Mouse (Mus musculus) neural tube, embryonic 12.5 days (tissue): ENCODE measurements at regions not wholly inside any gene's neighbourhood (a gene's known extent, or its start where the extent isn't known, plus 50 kb on each side); places are given as distances from the start of the nearest gene placed in this dataset.

ENCODE experiments used
- ATAC-seq: fragments of 200-750 bp; cut with Nextera tagmentation; 2 replicates; pipeline ENCODE4 v1.8.0; 2017; ENCODE audit warnings: low read depth, mild to moderate bottlenecking, moderate TSS enrichment, moderate library complexity; ENCODE audit not compliant: low FRiP score
- H3K27ac ChIP-seq: fragments of 300-500 bp; sonication (generic); 2 replicates; pipeline ENCODE4 v1.5.1; 2016
- H3K27me3 ChIP-seq: fragments of 300-500 bp; sonication (generic); replicated peaks from 2 replicates; pipeline ENCODE4 v1.6.1; 2016; ENCODE audit warnings: mild to moderate bottlenecking
- H3K36me3 ChIP-seq: fragments of 300-500 bp; sonication (generic); 2 replicates; pipeline ENCODE4 v1.6.1; 2016; ENCODE audit warnings: mild to moderate bottlenecking
- H3K4me1 ChIP-seq: fragments of 300-500 bp; sonication (generic); 2 replicates; pipeline ENCODE4 v1.6.1; 2016
- H3K4me2 ChIP-seq: fragments of 300-500 bp; sonication (generic); replicated peaks from 2 replicates; pipeline ENCODE4 v1.6.1; 2016; ENCODE audit warnings: mild to moderate bottlenecking
- H3K4me3 ChIP-seq: fragments of 300-500 bp; sonication (generic); 2 replicates; pipeline ENCODE4 v1.5.1; 2016
- H3K9ac ChIP-seq: fragments of 300-500 bp; sonication (generic); 2 replicates; pipeline ENCODE4 v1.6.1; 2016; ENCODE audit warnings: mild to moderate bottlenecking
- H3K9me3 ChIP-seq: fragments of 300-500 bp; sonication (generic); 2 replicates; pipeline ENCODE4 v1.6.1; 2016; ENCODE audit warnings: mild to moderate bottlenecking
- WGBS: fragments of 180-500 bp; shearing (Covaris S2); methylation state at CpG from one replicate; pipeline ENCODE4 v1.1.7; 2016; 5-methylcytosine and 5-hydroxymethylcytosine counted together

GRCm38 (mm10) chr12:26903894-26904272, 434.9 kb downstream of the Cmpk2 start:
- ATAC-seq, result peak; percentile 13
- Histone ChIP-seq H3K36me3 (no peaks in the 10 kb centered on the region), H3K27ac (peak overlapping the region; percentile 67; the same call in 1 of the 2 replicates), H3K27me3 (no peaks in the 10 kb centered on the region), H3K9me3 (no peaks in the 10 kb centered on the region), H3K4me2 (peak overlapping the region; percentile 58), H3K4me1 (peaks cover 23% of the 10 kb centered on the region), H3K4me3 (no peak overlapping the region), H3K9ac (no peak overlapping the region)
- WGBS, result 12% methylated on average over 2 of the region's 2 CpGs

GRCm38 (mm10) chr12:26903073-26903893, 434.3 kb downstream of the Cmpk2 start:
- Histone ChIP-seq H3K27ac (peak overlapping the region; percentile 67), H3K4me3 (peak overlapping the region; percentile 22), H3K9me3 (no peaks in the 10 kb centered on the region), H3K36me3 (no peaks in the 10 kb centered on the region), H3K9ac (peak overlapping the region; percentile 33; the same call in 1 of the 2 replicates), H3K4me1 (peaks cover 23% of the 10 kb centered on the region), H3K4me2 (peak overlapping the region; percentile 58), H3K27me3 (no peaks in the 10 kb centered on the region)
- peak; percentile 97 for ATAC-seq
- 12% methylated on average over 23 of the region's 23 CpGs for WGBS

DNA sequence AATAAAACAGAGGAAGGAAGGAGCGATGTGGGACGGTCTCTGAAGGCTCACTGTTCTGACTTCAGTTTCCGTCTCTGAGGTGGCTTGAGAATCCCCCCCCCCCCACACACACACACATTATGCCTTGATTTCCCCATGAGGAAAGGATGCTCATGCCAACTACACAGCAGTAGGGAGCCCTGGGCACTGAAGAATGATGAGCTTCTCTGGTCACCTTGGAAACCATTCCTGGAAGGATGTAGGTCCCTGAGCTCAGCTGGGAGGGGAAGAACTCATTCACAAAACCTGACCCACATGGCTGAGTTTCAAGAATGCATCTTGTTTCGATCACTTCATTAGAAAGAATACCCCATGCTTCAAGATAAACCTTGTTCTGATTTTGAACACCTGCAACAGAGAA, 422.2 kb downstream of the Cmpk2 start:
- H3K9me3 ChIP-seq, result no peaks in the 10 kb centered on the region
- WGBS, result 22% methylated on average over 4 of the region's 4 CpGs
- H3K4me2 ChIP-seq, result no peak overlapping the region
- no peak overlapping the region for H3K9ac ChIP-seq
- no peaks in the 10 kb centered on the region for H3K36me3 ChIP-seq
- no peak overlapping the region for H3K4me3 ChIP-seq
- no peak for ATAC-seq
- no peaks in the 10 kb centered on the region for H3K27me3 ChIP-seq
- peaks cover 17% of the 10 kb centered on the region for H3K4me1 ChIP-seq
- H3K27ac ChIP-seq, result no peak overlapping the region

DNA sequence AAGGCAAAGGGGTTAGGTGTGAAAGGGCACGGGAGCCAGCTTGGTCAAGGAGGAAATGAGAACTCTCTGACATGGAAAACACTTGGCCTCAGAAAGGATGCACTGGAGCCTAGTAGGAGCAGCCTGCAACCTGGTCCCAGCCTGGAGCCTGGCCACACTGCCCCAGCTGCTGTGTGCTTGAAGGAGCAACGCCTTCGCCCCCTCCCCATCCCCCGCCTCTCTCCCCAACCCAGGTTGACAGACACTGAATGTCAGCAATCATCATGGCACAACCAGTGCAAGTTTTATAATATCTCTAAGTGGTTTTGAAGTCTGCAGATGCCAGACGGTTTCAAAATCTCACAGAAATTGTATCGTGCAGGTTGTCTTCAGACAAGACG, 417.6 kb downstream of the Cmpk2 start:
- Histone ChIP-seq H3K9ac (no peak overlapping the region), H3K4me1 (peaks cover 36% of the 10 kb centered on the region), H3K4me2 (no peak overlapping the region), H3K4me3 (no peak overlapping the region), H3K36me3 (no peaks in the 10 kb centered on the region), H3K27me3 (no peaks in the 10 kb centered on the region), H3K27ac (0 out of 2 replicates have a peak overlapping the region, but pooled peaks have one; percentile 16), H3K9me3 (no peaks in the 10 kb centered on the region)
- no peak for ATAC-seq
- 76% methylated on average over 7 of the region's 7 CpGs for WGBS

- whole genome bisulfite sequencing, result 40% methylated on average over 12 of the region's 12 CpGs
- Histone ChIP-seq H3K9ac (0 out of 2 replicates have a peak overlapping the region, but pooled peaks have one; percentile 33), H3K27ac (peak overlapping the region; percentile 57; the same call in 1 of the 2 replicates), H3K4me1 (peaks cover 31% of the 10 kb centered on the region), H3K4me2 (peak overlapping the region; percentile 30), H3K9me3 (no peaks in the 10 kb centered on the region), H3K4me3 (no peak overlapping the region), H3K27me3 (no peaks in the 10 kb centered on the region), H3K36me3 (no peaks in the 10 kb centered on the region)
- ATAC-seq, result no peak
Measured at GRCm38 (mm10) chr12:26885831-26886634, 417.0 kb downstream of the Cmpk2 start.

- Histone ChIP-seq H3K27me3 (no peaks in the 10 kb centered on the region), H3K9ac (no peak overlapping the region), H3K27ac (no peak overlapping the region; the same call in 1 of the 2 replicates), H3K4me1 (peaks cover 26% of the 10 kb centered on the region), H3K9me3 (no peaks in the 10 kb centered on the region), H3K36me3 (no peaks in the 10 kb centered on the region), H3K4me2 (no peak overlapping the region; the same call in 1 of the 2 replicates), H3K4me3 (no peak overlapping the region)
- ATAC-seq, result 0 out of 2 replicates have a peak, but pooled peaks have one; percentile 35
- 54% methylated on average over 3 of the region's 3 CpGs for WGBS
Measured at GRCm38 (mm10) chr12:26885083-26885482, 416.1 kb downstream of the Cmpk2 start.

GRCm38 (mm10) chr12:26884156-26884555, 415.2 kb downstream of the Cmpk2 start:
- Histone ChIP-seq H3K9ac (no peak overlapping the region), H3K27ac (no peak overlapping the region), H3K9me3 (no peaks in the 10 kb centered on the region), H3K4me1 (peaks cover 26% of the 10 kb centered on the region), H3K27me3 (no peaks in the 10 kb centered on the region), H3K36me3 (no peaks in the 10 kb centered on the region), H3K4me2 (no peak overlapping the region), H3K4me3 (no peak overlapping the region)
- peak; percentile 30; the same call in 1 of the 2 replicates for ATAC-seq
- 24% methylated on average over 5 of the region's 5 CpGs for WGBS

DNA sequence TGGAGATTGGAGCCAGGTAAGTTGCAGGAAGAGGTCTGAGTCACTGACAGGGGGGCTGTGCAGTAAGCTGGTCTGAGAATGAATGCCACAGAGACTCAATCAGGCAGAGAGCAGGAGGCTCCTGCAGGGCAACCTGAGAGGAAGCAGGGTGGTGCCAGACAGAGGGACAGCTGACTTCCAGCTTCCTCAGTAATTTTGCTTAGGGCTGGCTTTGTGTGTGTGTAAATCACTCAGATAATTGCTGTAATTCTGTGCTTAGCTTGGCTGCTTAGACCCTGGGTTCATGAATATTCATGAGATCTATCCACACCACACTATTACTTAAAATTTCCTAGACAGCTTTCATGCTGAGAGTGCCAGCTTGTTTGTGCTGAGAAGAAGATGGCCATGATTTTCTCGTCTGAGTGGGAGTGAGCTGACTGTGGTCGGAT, 408.7 kb downstream of the Cmpk2 start:
- Histone ChIP-seq H3K4me1 (peaks cover 12% of the 10 kb centered on the region), H3K9me3 (no peaks in the 10 kb centered on the region), H3K27ac (peak overlapping the region; percentile 9; the same call in 1 of the 2 replicates), H3K4me3 (no peak overlapping the region), H3K4me2 (no peak overlapping the region), H3K27me3 (no peaks in the 10 kb centered on the region), H3K36me3 (no peaks in the 10 kb centered on the region), H3K9ac (no peak overlapping the region)
- 34% methylated on average over 2 of the region's 2 CpGs for WGBS
- ATAC-seq, result peak; percentile 85

DNA sequence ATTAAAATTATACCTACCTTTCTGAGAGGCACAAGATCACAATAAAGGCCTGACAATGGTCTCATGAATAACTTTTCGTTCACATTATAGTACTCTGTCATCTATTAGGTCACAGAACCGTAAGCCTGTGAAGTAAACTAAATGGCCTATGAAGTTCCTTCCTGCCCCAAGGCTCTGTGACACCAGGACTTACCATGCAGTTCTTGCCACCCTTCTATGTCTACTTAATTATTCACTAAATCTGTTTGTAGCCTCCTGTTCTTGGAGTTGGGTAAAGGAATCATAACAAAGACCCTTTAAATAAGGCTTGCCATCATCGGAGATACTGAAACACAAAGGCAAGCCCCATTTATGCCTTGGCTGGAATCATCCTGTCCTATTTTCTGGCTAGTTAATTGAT, 408.3 kb downstream of the Cmpk2 start:
- Histone ChIP-seq H3K4me2 (no peak overlapping the region), H3K4me1 (peaks cover 12% of the 10 kb centered on the region), H3K36me3 (no peaks in the 10 kb centered on the region), H3K27ac (peak overlapping the region; percentile 9; the same call in 1 of the 2 replicates), H3K27me3 (no peaks in the 10 kb centered on the region), H3K9me3 (no peaks in the 10 kb centered on the region), H3K9ac (no peak overlapping the region), H3K4me3 (no peak overlapping the region)
- 0 out of 2 replicates have a peak, but pooled peaks have one; percentile 37 for ATAC-seq
- WGBS, result 58% methylated on average over 3 of the region's 3 CpGs

GRCm38 (mm10) chr12:26872466-26872865, 403.5 kb downstream of the Cmpk2 start:
- H3K9me3 ChIP-seq, result no peaks in the 10 kb centered on the region
- no peak for ATAC-seq
- H3K4me2 ChIP-seq, result no peak overlapping the region
- WGBS, result 30% methylated on average over 3 of the region's 3 CpGs
- H3K4me1 ChIP-seq, result peaks cover 4% of the 10 kb centered on the region
- H3K4me3 ChIP-seq, result no peak overlapping the region
- no peaks in the 10 kb centered on the region for H3K36me3 ChIP-seq
- no peak overlapping the region for H3K9ac ChIP-seq
- no peaks in the 10 kb centered on the region for H3K27me3 ChIP-seq
- no peak overlapping the region for H3K27ac ChIP-seq

- no peak for ATAC-seq
- Histone ChIP-seq H3K9me3 (no peaks in the 10 kb centered on the region), H3K4me2 (no peak overlapping the region), H3K36me3 (no peaks in the 10 kb centered on the region), H3K9ac (no peak overlapping the region), H3K27ac (no peak overlapping the region), H3K4me3 (no peak overlapping the region), H3K4me1 (no peaks in the 10 kb centered on the region), H3K27me3 (no peaks in the 10 kb centered on the region)
- WGBS, result 78% methylated on average over 6 of the region's 6 CpGs
Measured at GRCm38 (mm10) chr12:26867731-26868130, 398.7 kb downstream of the Cmpk2 start.

GRCm38 (mm10) chr12:26855091-26855516, 386.1 kb downstream of the Cmpk2 start:
- WGBS, result 23% methylated on average over 1 of the region's 1 CpGs
- no peak overlapping the region for H3K9ac ChIP-seq
- no peak overlapping the region for H3K4me3 ChIP-seq
- no peak overlapping the region for H3K4me2 ChIP-seq
- H3K9me3 ChIP-seq, result peaks cover 6% of the 10 kb centered on the region; the same call in 1 of the 2 replicates
- no peaks in the 10 kb centered on the region for H3K36me3 ChIP-seq
- no peaks in the 10 kb centered on the region for H3K27me3 ChIP-seq
- H3K27ac ChIP-seq, result no peak overlapping the region
- peak; percentile 50; the same call in 1 of the 2 replicates for ATAC-seq
- peaks cover 4% of the 10 kb centered on the region for H3K4me1 ChIP-seq
